Mouse (Mus musculus): Measurements from ENCODE around the gene Tesk2.
"Not testable (repeated sequence)": the region's sequence is repeated elsewhere in the genome, so short reads cannot be mapped to it uniquely, and the experiment has no call there.

The Tesk2 gene

DNA sequence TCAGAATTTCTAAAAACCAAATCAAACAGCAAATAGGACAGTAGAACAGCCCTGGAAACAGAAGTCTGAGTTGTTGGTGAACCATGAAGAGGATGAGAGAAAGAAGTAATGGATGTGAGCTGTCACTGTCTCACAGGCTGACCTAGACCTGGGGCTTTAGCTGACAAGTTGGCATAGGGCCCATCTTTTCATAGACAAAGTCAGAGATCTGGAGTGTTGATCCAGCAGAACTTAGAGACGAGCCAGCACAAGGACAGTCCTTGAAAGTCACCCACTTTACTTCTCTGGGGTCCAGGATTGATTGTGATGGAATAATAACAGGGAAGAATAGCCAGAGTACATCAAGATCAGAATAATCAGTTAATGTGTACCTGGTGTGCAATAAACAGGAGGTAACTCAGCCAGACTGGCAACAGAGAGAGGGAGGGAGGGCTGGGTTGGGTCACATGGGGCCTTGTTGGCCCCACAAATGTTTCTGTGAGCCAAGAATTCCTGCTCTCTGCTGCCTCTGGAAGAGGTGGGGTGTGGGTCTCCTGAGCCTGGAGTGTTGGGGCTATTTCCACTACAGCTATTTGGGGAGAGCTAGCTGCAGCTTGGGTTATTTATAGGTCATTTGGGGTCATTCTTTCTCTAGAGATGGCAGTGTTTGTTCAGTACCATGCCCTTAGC is 75.8 kb downstream of the Tesk2 start:
- no peak for DNase-seq

DNA sequence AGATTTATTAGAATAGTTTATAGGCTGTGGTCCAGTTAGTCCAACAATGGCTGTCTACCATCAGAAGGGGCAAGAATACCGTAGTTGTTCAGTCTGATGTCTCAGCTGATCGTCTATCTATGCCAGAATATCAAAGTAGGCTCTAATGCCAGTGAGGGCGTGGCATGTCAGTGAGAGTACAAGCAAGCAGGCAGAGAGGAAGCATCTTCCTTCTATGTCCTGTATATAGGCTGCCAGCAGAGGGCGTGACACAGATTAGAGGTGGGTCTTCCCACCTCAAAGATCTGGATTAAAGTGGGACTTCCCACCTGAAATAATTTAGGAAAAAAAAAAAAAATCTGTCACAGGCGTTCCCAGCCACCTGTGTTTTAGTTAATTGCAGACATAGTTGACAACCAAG is 79.2 kb downstream of the Tesk2 start:
- peak; percentile 54 for DNase-seq

DNA sequence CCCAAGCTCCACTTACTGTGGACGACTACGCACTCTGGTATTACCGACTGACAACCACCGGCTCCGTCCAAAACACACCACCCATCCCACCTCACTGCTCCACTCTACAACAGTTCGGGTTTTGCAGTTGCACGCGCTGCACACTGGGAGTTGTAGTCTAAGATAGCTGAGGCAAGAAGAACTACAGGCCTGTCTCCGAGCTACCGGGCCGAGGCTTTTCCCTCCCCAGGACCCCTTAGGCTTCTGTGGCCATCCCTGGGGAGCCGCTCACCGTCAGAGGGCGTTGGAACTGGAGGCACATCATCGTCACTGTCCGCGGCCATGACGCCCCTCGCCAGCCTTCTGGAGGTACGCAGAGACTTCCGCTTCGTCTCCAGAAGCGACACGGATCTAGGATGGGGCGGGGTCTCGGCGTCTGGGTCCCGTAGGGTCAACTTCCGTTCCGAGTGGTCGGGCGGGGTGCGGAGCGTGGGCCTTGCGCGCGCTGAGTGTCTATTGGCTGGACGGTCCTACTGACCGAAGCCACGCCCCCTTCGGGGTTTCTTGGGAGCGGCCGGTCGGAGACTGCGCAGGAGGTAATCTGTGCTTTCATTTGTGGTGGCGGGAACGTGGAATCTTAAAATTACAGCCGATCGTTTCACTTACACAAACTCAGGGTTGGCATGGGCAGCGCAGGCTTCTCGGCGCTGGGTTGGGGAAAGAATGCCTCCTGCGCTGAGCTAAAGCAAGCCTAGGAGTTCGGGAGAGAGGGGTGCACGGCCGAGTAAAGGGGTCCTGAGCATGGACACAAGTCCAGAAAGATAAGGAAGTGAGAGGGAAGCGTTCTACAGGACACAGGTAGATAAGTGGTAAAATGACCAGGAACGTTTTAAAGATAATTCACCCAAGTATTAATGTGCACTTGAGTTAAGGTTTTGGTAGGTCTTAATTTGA is 86.7 kb downstream of the Tesk2 start, which contains the start of the genes Toe1 and Mutyh:
TSS of gene Toe1 (minus strand) at position 444 of the 933 bp plus-strand sequence.
TSS of gene Mutyh (plus strand) at position 527 of the 933 bp plus-strand sequence.
- peak; percentile 95 for DNase-seq

DNA sequence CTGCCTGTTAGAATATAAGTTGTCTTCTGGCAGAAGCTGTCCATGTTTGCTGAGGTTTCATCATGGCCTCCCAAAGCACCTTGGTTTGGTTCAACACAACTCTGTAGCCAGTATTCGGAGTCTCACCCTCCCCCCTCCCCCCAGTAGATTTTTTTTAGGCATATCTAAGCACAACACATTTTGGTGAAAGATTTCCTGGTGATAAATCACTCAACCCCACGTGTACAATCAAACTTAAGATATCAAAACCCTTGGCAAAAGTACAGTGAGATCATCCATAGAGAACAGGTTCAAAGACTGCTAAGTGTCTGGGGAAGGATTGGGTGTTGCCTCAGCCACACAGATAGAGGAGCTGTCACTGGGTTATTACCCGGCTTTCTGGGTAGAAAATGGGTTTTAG is 90.3 kb downstream of the Tesk2 start:
- DNase-seq: no peak

DNA sequence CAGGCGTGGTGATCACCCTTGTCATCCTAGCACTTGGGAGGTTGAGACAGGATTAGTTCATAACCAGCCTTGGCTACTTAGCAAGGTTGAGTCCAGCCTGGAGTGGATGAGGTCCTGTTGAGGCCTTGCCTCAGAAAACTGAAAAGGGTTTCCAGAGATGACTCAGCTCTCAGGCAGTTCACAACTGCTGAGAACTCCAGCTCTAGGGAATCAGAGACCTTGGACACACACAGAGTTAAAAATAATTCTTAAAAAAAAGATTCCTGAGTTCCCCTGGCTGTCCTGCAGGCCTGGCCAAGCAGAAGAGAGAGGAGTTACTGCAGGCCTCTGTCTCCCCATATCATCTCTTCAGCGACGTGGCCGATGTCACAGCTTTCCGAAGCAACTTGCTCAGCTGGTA is 94.5 kb downstream of the Tesk2 start:
- no peak for DNase-seq

DNA sequence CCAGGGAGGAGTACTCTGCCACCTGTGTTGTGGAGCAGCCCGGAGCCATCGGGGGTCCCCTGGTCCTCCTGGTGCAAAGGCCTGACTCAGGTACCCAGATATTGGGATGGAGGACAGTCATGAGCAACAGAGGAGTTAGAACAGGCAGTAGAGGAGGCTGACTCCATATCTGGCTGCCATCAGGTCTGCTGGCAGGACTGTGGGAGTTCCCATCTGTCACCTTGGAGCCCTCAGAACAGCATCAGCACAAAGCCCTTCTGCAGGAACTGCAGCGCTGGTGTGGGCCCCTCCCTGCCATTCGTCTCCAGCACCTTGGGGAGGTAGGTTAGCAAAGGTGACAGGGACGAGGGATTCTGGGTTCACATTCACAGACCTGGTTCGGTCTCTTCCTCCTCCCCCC is 96.7 kb downstream of the Tesk2 start:
- peak; percentile 83 for DNase-seq

DNA sequence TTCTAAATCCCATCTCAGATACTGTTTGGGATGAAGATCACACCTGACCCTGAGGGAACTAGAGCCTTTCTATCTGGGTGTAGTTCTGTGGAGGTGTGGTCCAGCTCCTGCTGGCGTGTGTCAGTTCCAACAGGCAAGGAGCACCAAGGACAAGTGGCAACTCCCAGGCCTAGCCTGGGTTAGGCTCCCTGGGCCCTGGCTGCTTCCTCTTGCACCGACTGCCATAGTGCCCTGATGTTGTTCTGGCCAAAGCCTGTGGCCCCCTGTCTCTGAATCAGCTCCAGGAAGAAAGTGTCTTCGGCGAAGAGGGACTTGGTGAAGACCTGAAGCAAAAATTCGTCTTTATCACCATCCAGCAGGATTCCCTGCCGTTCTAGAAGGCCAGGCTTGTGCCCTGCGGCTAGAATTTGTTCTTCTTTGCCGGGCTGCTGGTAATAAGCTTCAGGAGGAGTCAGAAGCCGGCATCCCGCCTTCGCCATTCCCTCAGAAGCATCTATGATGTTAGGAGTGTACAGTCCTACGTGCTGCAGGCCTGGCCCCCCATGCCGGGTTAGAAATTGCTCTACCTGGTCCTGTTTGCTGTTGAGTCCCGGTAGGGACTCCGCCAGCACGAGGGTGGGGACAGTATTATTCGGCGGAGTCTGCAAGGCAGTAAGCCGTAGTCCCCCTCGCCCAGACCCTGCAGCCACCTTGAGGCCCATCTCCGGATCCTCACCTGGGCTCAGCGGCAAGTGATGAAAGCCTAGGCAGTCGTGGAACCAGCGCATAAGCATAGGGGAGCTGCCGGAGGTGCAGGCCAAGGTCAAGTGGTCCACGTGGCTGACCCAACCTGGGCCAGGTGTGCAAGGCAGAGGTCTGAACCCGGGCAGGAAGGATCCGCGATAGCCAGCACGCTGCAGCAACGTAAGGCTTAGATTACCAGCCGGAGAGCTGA is 99.5 kb downstream of the Tesk2 start:
- no peak for DNase-seq

DNA sequence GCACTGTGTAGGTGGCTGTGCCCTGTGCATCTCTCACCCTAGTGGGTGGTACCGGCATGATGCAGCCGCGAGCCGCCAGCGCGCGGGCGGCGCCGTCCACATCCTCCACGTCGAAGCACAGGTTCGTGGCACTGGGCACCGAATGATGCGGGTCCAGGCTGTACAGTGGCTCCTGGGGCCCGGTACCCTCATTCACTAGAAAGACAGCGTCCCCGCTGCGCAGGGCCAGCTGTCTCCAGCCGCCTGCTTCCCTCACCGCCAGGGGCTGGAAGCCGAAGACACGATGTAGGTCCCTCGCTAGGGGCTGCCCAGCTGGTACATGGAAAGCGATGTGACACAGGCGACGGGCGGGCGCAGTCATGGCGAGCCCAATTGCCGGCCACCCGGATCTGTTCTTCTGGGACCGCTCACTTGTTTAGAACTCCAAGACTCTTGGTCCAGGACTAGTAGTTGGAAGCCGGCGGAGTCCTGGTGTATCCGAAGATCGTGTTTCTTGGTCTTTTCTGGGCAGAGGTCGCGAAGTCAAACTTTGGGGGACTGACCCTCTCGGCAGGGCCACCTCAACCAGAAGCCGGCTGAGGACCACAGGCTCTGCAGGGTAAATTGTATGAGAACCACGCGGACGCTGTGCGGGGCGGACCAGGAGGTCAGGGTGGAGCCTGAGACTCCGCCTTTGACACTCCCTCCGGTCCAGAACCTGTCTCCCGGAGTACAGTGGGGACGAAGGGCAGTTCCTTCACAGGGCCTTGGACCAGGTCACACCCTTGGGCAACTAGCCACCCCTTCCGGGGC is 100.3 kb downstream of the Tesk2 start:
- DNase-seq: peak; percentile 44

DNA sequence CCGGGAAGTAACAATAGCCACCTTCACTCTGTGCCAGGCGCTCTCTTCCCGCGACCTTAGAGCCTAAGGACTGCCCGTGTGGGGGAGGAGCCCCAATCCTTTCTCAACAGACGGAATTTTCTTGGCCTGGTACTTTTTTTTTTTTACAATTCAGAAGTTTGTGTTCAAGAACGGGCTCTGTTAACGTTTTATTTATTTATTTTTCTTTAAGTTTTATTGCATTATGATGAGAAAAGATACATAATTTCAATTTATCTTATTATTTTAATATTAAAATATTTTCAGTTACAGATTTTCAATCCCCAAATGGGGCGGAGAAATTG is 100.9 kb downstream of the Tesk2 start, which contains the start of gene Hpdl:
TSS of gene Hpdl (minus strand) at position 14 of the 323 bp plus-strand sequence.
- DNase-seq: no peak

DNA sequence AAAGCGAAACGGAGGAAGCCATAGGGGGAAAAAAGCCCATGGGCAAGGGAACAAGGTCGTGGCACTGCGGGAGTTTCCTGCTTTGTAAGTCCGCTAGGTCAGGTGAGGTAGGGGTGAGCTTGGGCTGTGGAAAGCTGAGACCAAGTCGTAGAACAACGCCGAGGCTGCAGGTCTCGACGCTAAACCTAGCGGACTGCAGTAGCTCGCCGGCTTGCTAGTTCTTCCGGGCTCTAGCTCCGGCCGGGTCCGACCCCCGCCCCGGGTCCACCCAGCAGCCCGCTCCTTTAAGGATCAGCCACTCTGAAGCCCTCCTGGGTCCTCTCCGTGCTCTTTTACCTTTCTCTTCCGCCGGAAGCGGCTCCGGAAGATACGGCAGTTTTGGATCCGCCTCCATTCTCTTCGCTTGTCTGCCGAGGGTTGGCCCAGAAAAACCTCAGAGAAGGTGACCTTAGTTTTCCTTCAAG is 103.8 kb downstream of the Tesk2 start:
- peak; percentile 66 for DNase-seq

DNA sequence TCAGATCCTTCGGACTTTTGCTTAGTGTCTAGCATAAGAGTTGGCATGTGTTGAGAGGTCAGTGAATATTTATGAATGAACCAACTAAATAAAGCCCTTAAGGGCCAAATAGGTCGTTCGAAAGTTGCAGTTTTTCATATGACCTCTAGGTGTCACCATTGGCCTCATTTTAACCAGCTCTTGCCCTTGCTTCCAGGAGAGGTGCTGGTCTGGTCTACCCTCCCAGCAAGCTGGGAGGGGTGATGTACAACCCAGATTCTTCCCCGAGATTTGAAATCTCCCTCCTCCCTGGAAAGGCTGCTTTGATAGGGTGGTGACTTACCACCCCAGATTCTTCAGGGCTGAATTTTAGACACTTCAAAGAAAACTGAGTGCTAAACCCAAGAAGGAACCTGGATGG is 107.1 kb downstream of the Tesk2 start:
- DNase-seq: no peak

DNA sequence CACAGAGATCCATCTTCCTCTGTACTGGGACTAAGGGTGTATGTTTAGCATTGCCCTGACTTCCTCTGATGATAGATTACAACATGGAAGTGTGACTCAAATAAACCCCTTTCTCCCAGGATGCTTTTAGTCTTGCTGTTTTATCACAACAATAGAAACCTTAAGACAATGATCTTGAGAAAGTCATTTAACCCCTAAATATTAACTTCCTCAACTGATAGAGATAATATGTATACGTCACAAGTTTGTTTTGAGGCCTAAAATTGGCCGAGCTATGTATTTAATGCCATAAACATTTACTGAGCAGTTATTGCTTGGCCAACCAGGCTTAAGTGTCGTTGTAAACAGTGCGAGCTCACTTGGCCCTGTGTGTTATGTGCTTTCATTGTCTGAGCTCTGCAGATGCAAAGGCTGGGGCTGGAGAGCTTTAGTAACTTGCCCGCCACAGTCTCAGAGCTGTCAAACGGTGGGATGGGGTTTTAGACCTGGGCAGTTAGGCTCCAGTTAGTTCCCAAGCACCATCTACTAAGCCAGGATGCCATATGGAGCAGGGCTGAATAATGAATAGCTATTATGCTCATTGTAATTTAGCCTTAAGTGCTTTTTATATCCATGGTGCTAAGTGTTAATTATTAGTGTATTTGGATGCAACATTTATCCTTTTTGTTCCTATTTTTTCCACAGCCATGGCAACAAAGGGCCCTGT is 108.8 kb downstream of the Tesk2 start:
- DNase-seq: no peak

DNA sequence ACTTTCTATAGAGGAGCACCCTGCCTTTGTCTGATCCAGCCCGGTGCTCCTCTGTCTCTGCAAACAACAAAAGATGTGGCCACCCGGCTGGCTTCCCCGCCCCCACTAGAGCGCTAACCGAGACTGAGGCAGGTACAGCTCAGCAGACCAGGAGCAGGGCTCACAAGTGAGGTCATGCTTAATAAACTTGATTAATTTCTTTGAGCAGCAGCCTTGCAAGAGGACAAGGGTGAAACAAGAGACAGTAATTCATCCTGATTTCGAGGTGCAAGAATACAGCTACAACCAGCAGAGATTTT is 109.3 kb downstream of the Tesk2 start:
- DNase-seq: no peak

DNA sequence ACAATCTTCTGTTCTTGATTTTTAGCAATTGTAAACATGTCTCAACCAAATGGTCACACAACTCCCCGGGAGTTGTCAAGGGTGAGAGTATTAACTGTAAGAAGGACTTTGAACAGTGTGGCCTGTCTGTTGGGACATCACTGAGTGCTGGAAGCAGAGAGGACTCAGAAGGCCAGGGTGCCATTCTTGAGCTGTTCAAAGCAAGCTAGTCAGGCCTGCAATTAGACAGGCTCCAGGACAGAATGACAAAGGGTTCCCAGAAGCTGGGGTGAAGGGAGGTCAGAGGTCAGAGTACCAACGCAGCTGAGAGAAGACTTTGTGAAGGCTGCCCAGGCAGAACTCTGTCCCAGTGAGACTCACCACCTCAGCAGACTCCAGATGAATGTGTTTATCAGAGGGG is 118.3 kb downstream of the Tesk2 start:
- DNase-seq: no peak

DNA sequence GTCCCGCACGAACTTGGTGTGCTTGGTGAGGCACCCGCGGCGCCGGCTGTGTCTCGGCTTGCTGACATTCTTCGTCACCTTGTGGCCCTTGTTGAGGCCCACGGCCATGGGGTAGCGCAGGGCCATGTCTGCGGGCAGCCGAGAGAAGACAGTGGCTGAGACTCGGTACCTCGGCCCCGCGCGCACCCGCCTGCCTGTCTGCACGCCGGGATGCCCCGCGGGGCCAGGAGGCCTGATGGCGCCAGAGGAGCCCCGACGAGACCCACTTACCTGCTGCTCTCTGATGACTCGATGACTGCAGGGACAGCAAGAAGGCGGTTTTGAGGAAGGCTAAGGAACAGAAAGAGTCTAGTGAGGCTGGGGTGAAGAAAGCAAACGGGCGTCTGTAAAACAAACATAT is 119.3 kb downstream of the Tesk2 start:
- not testable (repeated sequence) for DNase-seq

DNA sequence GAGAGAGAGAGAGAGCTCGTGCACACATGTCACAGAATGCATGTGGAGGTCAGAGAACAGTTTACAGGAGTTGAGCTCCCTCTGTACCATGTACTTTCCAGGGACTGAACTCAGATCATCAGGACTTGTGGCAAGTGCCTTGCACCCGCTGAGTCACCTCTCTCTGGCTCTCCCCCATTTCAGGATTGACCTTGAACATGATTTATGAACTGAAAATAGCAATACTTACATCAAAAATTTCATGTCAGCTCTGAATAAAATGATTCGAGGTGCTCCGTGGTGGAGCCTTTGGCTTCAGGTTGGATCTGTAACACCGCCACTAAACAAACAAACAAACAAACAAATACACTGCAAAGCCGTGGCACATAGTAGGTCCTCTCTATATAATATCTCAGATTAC is 120.1 kb downstream of the Tesk2 start:
- DNase-seq: no peak

DNA sequence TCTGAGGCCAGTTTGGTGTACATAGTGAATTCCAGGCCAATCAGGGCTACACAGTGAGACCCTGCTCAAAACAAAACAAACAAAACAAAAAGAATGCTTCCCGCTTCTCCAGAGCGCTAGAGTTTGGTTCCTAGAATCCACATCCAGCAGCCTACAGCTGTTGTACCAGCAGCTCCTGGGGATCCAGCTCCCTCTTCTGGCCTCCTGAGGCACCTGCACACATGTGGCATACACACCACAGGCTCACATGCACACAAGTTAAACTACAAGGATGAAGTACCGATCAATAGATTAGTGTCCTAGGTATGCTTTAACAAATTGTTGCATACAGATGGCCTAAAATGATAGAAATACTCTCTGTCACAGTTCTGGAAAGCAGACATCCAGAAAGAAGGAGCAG is 123.6 kb downstream of the Tesk2 start:
- no peak for DNase-seq

DNA sequence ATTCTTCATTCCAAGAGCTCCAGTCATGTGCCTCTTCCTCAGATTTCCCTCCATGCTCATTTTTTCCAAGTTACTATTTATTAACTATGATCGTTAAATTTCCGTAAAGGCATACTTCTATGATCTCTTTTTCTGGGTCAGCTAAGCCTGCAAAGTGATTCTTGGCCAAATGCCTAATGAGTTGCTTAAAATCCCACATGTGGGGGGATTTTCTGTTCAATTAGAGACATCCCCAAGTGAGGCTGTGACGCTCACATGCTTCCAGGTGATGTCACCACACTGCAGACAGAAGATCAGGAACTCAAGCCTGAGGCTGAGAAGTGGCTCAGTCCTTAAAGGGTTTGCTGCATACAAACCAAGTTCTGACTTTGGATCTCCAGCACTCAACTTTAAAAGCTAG is 129.2 kb downstream of the Tesk2 start:
- no peak for DNase-seq

DNA sequence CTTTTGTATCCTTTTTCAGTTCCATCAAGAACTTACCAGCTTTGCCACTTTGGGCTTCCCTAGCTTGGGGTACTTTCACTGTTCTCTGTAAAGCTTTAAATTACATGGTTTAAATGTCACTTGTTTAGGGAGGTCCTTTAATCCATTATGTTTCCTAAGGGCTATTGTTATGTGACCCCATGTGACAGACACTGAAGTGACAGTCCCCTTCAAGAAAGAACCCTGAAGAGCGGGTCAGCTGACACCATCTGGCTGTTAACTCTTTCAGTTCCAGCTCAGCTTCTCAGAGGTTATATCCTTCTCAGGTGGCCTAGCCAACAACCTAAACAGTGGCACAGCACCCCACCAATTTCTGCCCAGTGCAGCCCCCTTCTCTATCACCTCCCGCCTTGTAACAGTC is 133.5 kb downstream of the Tesk2 start:
- DNase-seq: no peak

Measured in layer of hippocampus, adult 9-11 months (tissue).